ENCODE assay signal across 25 mouse cellular contexts in the genomic region with DNA sequence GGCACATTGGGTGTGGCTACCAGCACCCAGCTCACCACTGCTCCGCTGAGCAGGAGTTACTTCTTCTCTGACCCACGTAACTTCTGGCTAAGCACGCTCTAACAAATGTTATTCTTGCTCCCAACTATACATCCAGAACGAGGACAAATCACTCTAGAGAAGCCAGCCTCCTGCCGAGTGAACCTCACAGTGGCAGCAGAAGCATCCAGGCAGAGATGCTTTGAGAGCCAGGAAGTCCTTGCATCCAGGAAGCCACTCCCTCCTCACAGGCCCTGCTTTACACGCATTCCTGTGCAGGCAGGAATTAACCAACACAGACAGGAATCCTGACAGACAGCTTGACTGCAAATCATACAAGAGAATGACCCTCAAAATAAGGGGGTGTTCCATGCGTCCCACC.
DNase-seq lines count a peak whose midpoint lies in the region; ATAC-seq lines count a peak whose summit lies in the region.
"Had no signal": no experiment of that assay in that cellular context is flagged by ENCODE, and none has a peak within 500 bp of the region (broad histone marks: within the 10 kb centered on the region; RNA-seq: fewer than 3 reads in every experiment).

No protein-coding gene starts in this region.

- no peaks in the 10 kb centered on the region for H3K36me3 ChIP-seq in embryonic facial prominence, embryonic 13.5 days
- no peaks in the 10 kb centered on the region for H3K36me3 ChIP-seq in embryonic facial prominence, embryonic 10.5 days (replicated peaks)
- H3K36me3 ChIP-seq in neural tube, embryonic 11.5 days (ENCODE audit: control insufficient read depth, insufficient read depth, low read length), result no peaks in the 10 kb centered on the region
- H3K36me3 ChIP-seq: embryonic facial prominence, embryonic 15.5 days; G1E; heart, embryonic 13.5 days; kidney, embryonic 15.5 days; limb, embryonic 12.5 days; midbrain, embryonic 12.5 days had no signal

- no peak for ATAC-seq in embryonic facial prominence, embryonic 13.5 days (ENCODE audit: insufficient number of reproducible peaks, insufficient read depth, low FRiP score, low TSS enrichment, low read depth)
- ATAC-seq in neural tube, embryonic 11.5 days (ENCODE audit: insufficient read depth, low FRiP score, low TSS enrichment), result no peak
- ATAC-seq: forebrain, embryonic 13.5 days; intestine, postnatal 0 days had no signal

- WGBS in embryonic facial prominence, embryonic 13.5 days, result 39% methylated on average over 7 of the region's 7 CpGs
- 54% methylated on average over 7 of the region's 7 CpGs for whole genome bisulfite sequencing in embryonic facial prominence, embryonic 10.5 days
- 48% methylated on average over 7 of the region's 7 CpGs for WGBS in neural tube, embryonic 11.5 days

- H3K4me2 ChIP-seq in embryonic facial prominence, embryonic 13.5 days, result peak overlapping the region; percentile 16; the same call in 1 of the 2 replicates
- H3K4me2 ChIP-seq in neural tube, embryonic 11.5 days (ENCODE audit: low read depth), result no peak overlapping the region
- H3K4me2 ChIP-seq: embryonic facial prominence, embryonic 15.5 days; forebrain, embryonic 13.5 days; heart, embryonic 13.5 days; hindbrain, embryonic 14.5 days; kidney, embryonic 15.5 days; limb, embryonic 12.5 days; midbrain, embryonic 12.5 days had no signal

- H3K9ac ChIP-seq in embryonic facial prominence, embryonic 13.5 days, result no peak overlapping the region
- H3K9ac ChIP-seq in neural tube, embryonic 11.5 days (ENCODE audit: low read length), result no peak overlapping the region
- H3K9ac ChIP-seq: embryonic facial prominence, embryonic 15.5 days; forebrain, embryonic 13.5 days; heart, embryonic 13.5 days; hindbrain, embryonic 14.5 days; kidney, embryonic 15.5 days; limb, embryonic 12.5 days; midbrain, embryonic 12.5 days had no signal

- H3K4me1 ChIP-seq in embryonic facial prominence, embryonic 13.5 days, result peaks cover 21% of the 10 kb centered on the region
- peaks cover 26% of the 10 kb centered on the region for H3K4me1 ChIP-seq in embryonic facial prominence, embryonic 10.5 days
- no peaks in the 10 kb centered on the region for H3K4me1 ChIP-seq in neural tube, embryonic 11.5 days (ENCODE audit: control insufficient read depth, insufficient read depth, low read length)
- H3K4me1 ChIP-seq: forebrain, embryonic 13.5 days; heart, embryonic 13.5 days; megakaryocyte, embryonic 14.5 days; midbrain, embryonic 12.5 days had no signal

- no peaks in the 10 kb centered on the region for H3K27me3 ChIP-seq in embryonic facial prominence, embryonic 13.5 days
- no peaks in the 10 kb centered on the region for H3K27me3 ChIP-seq in embryonic facial prominence, embryonic 10.5 days (replicated peaks; ENCODE audit: low read depth, poor library complexity, severe bottlenecking)
- H3K27me3 ChIP-seq in neural tube, embryonic 11.5 days (ENCODE audit: control insufficient read depth, insufficient read depth, low read length), result no peaks in the 10 kb centered on the region
- H3K27me3 ChIP-seq: embryonic facial prominence, embryonic 15.5 days; forebrain, embryonic 13.5 days; limb, embryonic 12.5 days; megakaryocyte, embryonic 14.5 days had no signal

- no peak for DNase-seq in embryonic facial prominence, embryonic 10.5 days (ENCODE audit: low spot score)
- peak; percentile 11 for DNase-seq in neural tube, embryonic 11.5 days (ENCODE audit: low spot score)
- DNase-seq in neural tube, embryonic 10.5 days (ENCODE audit: extremely low spot score, low spot score), result no peak
- DNase-seq in brain, adult 2 months (ENCODE audit: low read depth, low spot score), result peak; percentile 7
- no peak for DNase-seq in heart, adult 18-20 months
- no peak for DNase-seq in kidney, adult 9 months
- DNase-seq: adrenal gland, postnatal 25 days; cerebellum, adult 18-20 months; cerebellum, postnatal 10 days; gastrocnemius, postnatal 25 days; heart, postnatal 10 days; layer of hippocampus, postnatal 36 days; lung, postnatal 4 days had no signal

- no peak overlapping the region for H3K4me3 ChIP-seq in embryonic facial prominence, embryonic 13.5 days
- no peak overlapping the region for H3K4me3 ChIP-seq in embryonic facial prominence, embryonic 10.5 days
- H3K4me3 ChIP-seq in neural tube, embryonic 11.5 days (ENCODE audit: low read depth, low read length), result no peak overlapping the region
- H3K4me3 ChIP-seq: embryonic facial prominence, embryonic 15.5 days; forebrain, embryonic 13.5 days; heart, embryonic 13.5 days; kidney, embryonic 15.5 days; limb, embryonic 12.5 days; megakaryocyte, embryonic 14.5 days; midbrain, embryonic 12.5 days; myocyte had no signal

- no peaks in the 10 kb centered on the region for H3K9me3 ChIP-seq in embryonic facial prominence, embryonic 13.5 days
- no peaks in the 10 kb centered on the region for H3K9me3 ChIP-seq in embryonic facial prominence, embryonic 10.5 days
- no peaks in the 10 kb centered on the region for H3K9me3 ChIP-seq in neural tube, embryonic 11.5 days (ENCODE audit: control insufficient read depth, low read length)
- H3K9me3 ChIP-seq: embryonic facial prominence, embryonic 15.5 days; forebrain, embryonic 13.5 days; heart, embryonic 13.5 days; kidney, embryonic 15.5 days; limb, embryonic 12.5 days; midbrain, embryonic 12.5 days had no signal

- H3K27ac ChIP-seq in embryonic facial prominence, embryonic 13.5 days, result no peak overlapping the region
- H3K27ac ChIP-seq in embryonic facial prominence, embryonic 10.5 days (replicated peaks), result no peak overlapping the region
- H3K27ac ChIP-seq in neural tube, embryonic 11.5 days (ENCODE audit: low read depth, low read length), result no peak overlapping the region
- H3K27ac ChIP-seq: embryonic facial prominence, embryonic 15.5 days; forebrain, embryonic 13.5 days; heart, embryonic 13.5 days; hindbrain, embryonic 14.5 days; kidney, embryonic 15.5 days; limb, embryonic 12.5 days; midbrain, embryonic 12.5 days had no signal

Comparison
In these comparisons a context has a peak if more than half of its experiments do, and no peak if none do; other contexts are left out.
1. DNase-seq: peak in neural tube, embryonic 11.5 days (single experiment) and brain, adult 2 months (single experiment); none in embryonic facial prominence, embryonic 10.5 days (single experiment), neural tube, embryonic 10.5 days (single experiment), heart, adult 18-20 months (0 of 2) and kidney, adult 9 months (single experiment).